In genomic region chr7:140880419-140880818, GRCm38 (mm10) we compare ENCODE assay signal across 12 mouse cellular contexts. TPM values are rescaled to one million over a fixed set of nuclear protein-coding genes. Genes with fewer than 3 reads are reported as not detected.
DNase-seq lines count a peak whose midpoint lies in the region; ATAC-seq and TF ChIP-seq lines count a peak whose summit lies in the region.
"Had no signal": no experiment of that assay in that cellular context is flagged by ENCODE, and none has a peak within 500 bp of the region (broad histone marks: within the 10 kb centered on the region; RNA-seq: fewer than 3 reads in every experiment).

No protein-coding gene starts in this region.

- H3K4me1 ChIP-seq in lung, embryonic 15.5 days: peaks cover 19% of the 10 kb centered on the region
- H3K4me1 ChIP-seq in lung, adult 2 months (ENCODE audit: control insufficient read depth, insufficient read depth, low read length): peaks cover 3% of the 10 kb centered on the region
- peaks cover 42% of the 10 kb centered on the region for H3K4me1 ChIP-seq in liver, embryonic 15.5 days (replicated peaks)

- peak overlapping the region; percentile 86 for H3K4me2 ChIP-seq in lung, embryonic 15.5 days
- peak overlapping the region; percentile 94 for H3K4me2 ChIP-seq in liver, embryonic 15.5 days

- H3K27ac ChIP-seq in gastrocnemius, adult 2 months: peak overlapping the region; percentile 89
- H3K27ac ChIP-seq in lung, embryonic 15.5 days: no peak overlapping the region
- peak overlapping the region; percentile 90 for H3K27ac ChIP-seq in liver, embryonic 15.5 days (replicated peaks)

- H3K9me3 ChIP-seq in lung, embryonic 15.5 days: no peaks in the 10 kb centered on the region
- H3K9me3 ChIP-seq in liver, embryonic 15.5 days (replicated peaks): no peaks in the 10 kb centered on the region

- H3K27me3 ChIP-seq in lung, embryonic 15.5 days: no peaks in the 10 kb centered on the region
- no peaks in the 10 kb centered on the region for H3K27me3 ChIP-seq in liver, embryonic 15.5 days

- H3K36me3 ChIP-seq in lung, embryonic 15.5 days: 0 out of 2 replicates have a peak, but pooled peaks cover 4% of the 10 kb centered on the region
- H3K36me3 ChIP-seq in liver, embryonic 15.5 days (replicated peaks): peaks cover 34% of the 10 kb centered on the region

- peak overlapping the region; percentile 82 for H3K4me3 ChIP-seq in gastrocnemius, adult 2 months
- H3K4me3 ChIP-seq in lung, embryonic 15.5 days: no peak overlapping the region
- no peak overlapping the region for H3K4me3 ChIP-seq in lung, adult 2 months (replicated peaks; ENCODE audit: extremely low read depth, low read depth, low read length)
- H3K4me3 ChIP-seq in liver, embryonic 15.5 days (replicated peaks): peak overlapping the region; percentile 76

- no peak for TF ChIP-seq CTCF in gastrocnemius, adult 2 months (IDR thresholded peaks at IDR 0.05)
- no peak for TF ChIP-seq CTCF in lung, adult 2 months (IDR thresholded peaks at IDR 0.05; ENCODE audit: insufficient read depth, low read length)

- 79% methylated on average over 3 of the region's 3 CpGs for WGBS in lung, embryonic 15.5 days
- 65% methylated on average over 3 of the region's 3 CpGs for WGBS in lung, adult 2 months
- WGBS in liver, embryonic 15.5 days (ENCODE audit: insufficient replicate concordance): 49% methylated on average over 3 of the region's 3 CpGs

- intact Hi-C loops in gastrocnemius, adult 2 months (cut with DNase I): loop anchor here (2.0 kb wide), 2 partner anchors 22 to 24 kb away; partner anchors contain the start of genes Bet1l, Gm45785 and Ric8a

- ATAC-seq in lung, embryonic 15.5 days (ENCODE audit: borderline replicate concordance, extremely low read depth, low FRiP score, low TSS enrichment): no peak
- ATAC-seq in liver, embryonic 15.5 days (ENCODE audit: insufficient read depth): no peak

- TF ChIP-seq POLR2A in lung, adult 2 months (IDR thresholded peaks at IDR 0.05; ENCODE audit: borderline replicate concordance, extremely low read depth, low read depth, low read length): no peak

- no peak overlapping the region for H3K9ac ChIP-seq in lung, embryonic 15.5 days
- peak overlapping the region; percentile 84; the same call in 1 of the 2 replicates for H3K9ac ChIP-seq in liver, embryonic 15.5 days

- DNase-seq in gastrocnemius, adult 2 months: no peak
- no peak for DNase-seq in gastrocnemius, postnatal 25 days
- DNase-seq in lung, adult 2 months: no peak
- DNase-seq in kidney, adult 18-20 months: peak; percentile 54
- no peak for DNase-seq in urinary bladder, adult 18-20 months (ENCODE audit: low spot score in 2 of 2)
- DNase-seq in right cerebral cortex, postnatal 4 days: no peak
- DNase-seq: B cell, adult 2 months; cerebellum, adult 18-20 months had no signal

RNA-seq across cellular contexts. Expression of gene Psmd13, which starts 1.3 kb away (rescaled TPM):
- 10 to 100 TPM; 84.5 to 89.3 TPM for total RNA-seq in gastrocnemius, adult 2 months (2021)
- total RNA-seq in gastrocnemius, postnatal 25 days (2021): 10 to 100 TPM; 79.5 to 88.7 TPM
- polyA plus RNA-seq in lung, embryonic 15.5 days (2015; fragmentation: Nextera tagmentation; extraction: Ambion mirVana): 243 and 252 TPM in 2 replicates
- polyA plus RNA-seq in lung, adult 2 months (2012; rRNA removed): 48.8 and 70.4 TPM in 2 replicates
- 133 TPM in 2 replicates for polyA plus RNA-seq in liver, embryonic 15.5 days (2015; fragmentation: Nextera tagmentation; extraction: Ambion mirVana)

RNA-seq across cellular contexts. Expression of gene Sirt3, which starts 1.7 kb away (rescaled TPM):
- 10 to 100 TPM; 20.4 to 27.3 TPM for total RNA-seq in gastrocnemius, adult 2 months (2021)
- total RNA-seq in gastrocnemius, postnatal 25 days (2021): 10 to 100 TPM; 25.4 to 26.6 TPM
- polyA plus RNA-seq in lung, embryonic 15.5 days (2015; fragmentation: Nextera tagmentation; extraction: Ambion mirVana): 22.8 and 22.9 TPM in 2 replicates
- 21.1 and 27.0 TPM in 2 replicates for polyA plus RNA-seq in lung, adult 2 months (2012; rRNA removed)
- 20.0 and 21.5 TPM in 2 replicates for polyA plus RNA-seq in liver, embryonic 15.5 days (2015; fragmentation: Nextera tagmentation; extraction: Ambion mirVana)

RNA-seq across cellular contexts. Expression of gene Cox8b, which starts 19.8 kb away (rescaled TPM):
- total RNA-seq in gastrocnemius, adult 2 months (2021): 1,000 to 10,000 TPM; 2,055 to 2,295 TPM
- 1,000 to 10,000 TPM; 1,696 to 1,975 TPM for total RNA-seq in gastrocnemius, postnatal 25 days (2021)
- polyA plus RNA-seq in lung, embryonic 15.5 days (2015; fragmentation: Nextera tagmentation; extraction: Ambion mirVana): 6.2 and 8.5 TPM in 2 replicates
- 46.7 and 104 TPM in 2 replicates for polyA plus RNA-seq in lung, adult 2 months (2012; rRNA removed)
- 2.5 and 3.6 TPM in 2 replicates for polyA plus RNA-seq in liver, embryonic 15.5 days (2015; fragmentation: Nextera tagmentation; extraction: Ambion mirVana)
- polyA plus RNA-seq: midbrain, embryonic 11.5 days; testis, adult 2 months had no signal

RNA-seq across cellular contexts. Expression of gene Bet1l, which starts 23.0 kb away (rescaled TPM):
- total RNA-seq in gastrocnemius, adult 2 months (2021): 1 to 10 TPM; 6.0 to 6.9 TPM
- total RNA-seq in gastrocnemius, postnatal 25 days (2021): 10 to 100 TPM in 1 of 2 experiments, 1 to 10 TPM in 1; 7.7 to 10.6 TPM
- 35.1 and 41.0 TPM in 2 replicates for polyA plus RNA-seq in lung, embryonic 15.5 days (2015; fragmentation: Nextera tagmentation; extraction: Ambion mirVana)
- 25.5 and 30.5 TPM in 2 replicates for polyA plus RNA-seq in lung, adult 2 months (2012; rRNA removed)
- 18.7 and 20.3 TPM in 2 replicates for polyA plus RNA-seq in liver, embryonic 15.5 days (2015; fragmentation: Nextera tagmentation; extraction: Ambion mirVana)

RNA-seq across cellular contexts. Expression of gene Ric8a, which starts 23.7 kb away (rescaled TPM):
- total RNA-seq in gastrocnemius, adult 2 months (2021): 10 to 100 TPM; 12.7 TPM
- total RNA-seq in gastrocnemius, postnatal 25 days (2021): 10 to 100 TPM; 13.5 to 14.0 TPM
- 58.2 and 58.8 TPM in 2 replicates for polyA plus RNA-seq in lung, embryonic 15.5 days (2015; fragmentation: Nextera tagmentation; extraction: Ambion mirVana)
- 112 and 138 TPM in 2 replicates for polyA plus RNA-seq in lung, adult 2 months (2012; rRNA removed)
- 20.9 and 23.3 TPM in 2 replicates for polyA plus RNA-seq in liver, embryonic 15.5 days (2015; fragmentation: Nextera tagmentation; extraction: Ambion mirVana)

Comparison
In these comparisons a context has a peak if more than half of its experiments do, and no peak if none do; other contexts are left out.
1. H3K4me3 ChIP-seq: peak in gastrocnemius, adult 2 months (single experiment) and liver, embryonic 15.5 days (single experiment); none in lung, embryonic 15.5 days (single experiment) and lung, adult 2 months (single experiment).